Mouse (Mus musculus) CH12.LX (cell line): ENCODE data around the gene Tmco1.

Experiments
- CTCF ChIP-seq, 2 experiments: IDR thresholded peaks in 1 of 2; conservative IDR thresholded peaks in 1 of 2; 2 replicates each; pipeline ENCODE4 v1.5.1; 2011 to 2012; ENCODE audit warnings: low read depth in 2 of 2, low read length in 2 of 2, improper control_type of control experiment in 1 of 2, inconsistent platforms in 1 of 2, mild to moderate bottlenecking in 1 of 2, moderate library complexity in 1 of 2
- ETS1 ChIP-seq: conservative IDR thresholded peaks from 2 replicates; pipeline ENCODE4 v1.6.1; 2012; ENCODE audit warnings: low read depth, mild to moderate bottlenecking, inconsistent platforms, low read length, improper control_type of control experiment, moderate library complexity
- JUND ChIP-seq: conservative IDR thresholded peaks from 2 replicates; pipeline ENCODE4 v1.6.1; 2011; ENCODE audit warnings: low read depth, low read length, improper control_type of control experiment
- MAZ ChIP-seq: IDR thresholded peaks from 2 replicates; pipeline ENCODE4 v1.6.1; 2012; ENCODE audit warnings: low read depth, mild to moderate bottlenecking, inconsistent platforms, low read length, improper control_type of control experiment, moderate library complexity
- NRF1 ChIP-seq: IDR thresholded peaks from 2 replicates; pipeline ENCODE4 v1.6.1; 2014; ENCODE audit warnings: low read depth, mild to moderate bottlenecking, inconsistent platforms, low read length, improper control_type of control experiment, moderate library complexity
- POLR2A ChIP-seq: IDR thresholded peaks from 2 replicates; pipeline ENCODE4 v1.6.1; 2011; ENCODE audit warnings: low read depth, mild to moderate bottlenecking, improper control_type of control experiment, low read length
- SIN3A ChIP-seq: IDR thresholded peaks from 2 replicates; pipeline ENCODE4 v1.6.1; 2012; ENCODE audit warnings: low read length, improper control_type of control experiment, inconsistent platforms
- TCF12 ChIP-seq: IDR thresholded peaks from 2 replicates; pipeline ENCODE4 v1.6.1; 2014; ENCODE audit warnings: low read depth, mild to moderate bottlenecking, inconsistent platforms, low read length, improper control_type of control experiment
- UBTF ChIP-seq: IDR thresholded peaks from 2 replicates; pipeline ENCODE4 v1.6.1; 2012; ENCODE audit warnings: low read depth, mild to moderate bottlenecking, inconsistent platforms, low read length, improper control_type of control experiment, moderate library complexity
- USF2 ChIP-seq: conservative IDR thresholded peaks from 2 replicates; pipeline ENCODE4 v1.6.1; 2011; ENCODE audit warnings: low read depth, low read length, improper control_type of control experiment
- ZMIZ1 ChIP-seq: IDR thresholded peaks from 2 replicates; pipeline ENCODE4 v1.6.1; 2012; ENCODE audit warnings: low read depth, mild to moderate bottlenecking, inconsistent platforms, low read length, improper control_type of control experiment
- ZNF384 ChIP-seq: IDR thresholded peaks from 2 replicates; pipeline ENCODE4 v1.6.1; 2012; ENCODE audit warnings: low read depth, low read length, improper control_type of control experiment, inconsistent platforms

DNA sequence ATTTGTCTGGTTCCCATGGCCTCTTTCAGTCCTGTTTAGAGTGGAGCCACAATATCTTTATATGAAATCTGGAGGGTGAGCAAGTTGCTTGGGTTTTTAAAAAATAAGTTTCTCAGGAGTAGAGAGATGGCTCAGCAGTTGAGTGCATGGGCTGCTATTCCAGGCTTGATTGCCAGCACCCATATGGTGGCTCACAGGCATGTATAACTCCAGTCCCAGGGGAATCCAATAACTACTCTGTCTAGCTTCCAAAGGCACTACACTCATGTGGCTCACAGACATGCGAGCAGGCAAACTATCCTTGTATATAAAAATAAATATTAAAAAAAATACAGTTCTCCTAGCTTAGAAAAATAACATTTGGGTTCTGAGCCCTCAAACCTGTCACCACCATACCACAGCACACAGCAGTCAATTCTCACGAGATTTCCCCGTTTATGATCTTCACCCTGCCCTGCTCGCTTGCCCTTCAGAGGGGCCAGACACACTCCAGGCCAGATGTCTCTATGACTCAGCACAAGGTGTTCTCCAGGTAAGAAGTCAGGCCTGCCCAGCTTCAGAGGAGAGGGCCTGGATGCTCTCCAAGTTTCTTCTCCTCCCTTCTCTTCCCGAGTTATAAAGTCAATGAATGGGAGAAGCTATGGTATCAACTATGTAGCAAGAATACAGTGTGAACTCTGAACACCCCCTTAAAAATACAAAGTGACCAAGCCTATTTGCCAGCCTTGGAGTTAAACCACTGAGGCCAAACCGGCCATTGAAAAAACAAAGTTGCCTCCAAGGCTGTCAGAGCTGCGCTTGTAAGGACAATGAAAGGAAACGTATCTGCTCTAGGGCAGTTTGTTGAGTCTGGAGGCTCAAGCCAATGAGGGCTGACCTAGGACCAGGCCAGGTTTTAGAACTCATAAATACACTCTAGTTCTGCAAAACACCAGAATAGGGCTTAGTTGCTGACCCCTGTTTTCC lies 73.2 kb downstream of the Tmco1 start:
- no peak for TF ChIP-seq TCF12
- TF ChIP-seq ETS1, result no peak
- no peak for TF ChIP-seq ZMIZ1
- TF ChIP-seq CTCF (conservative IDR thresholded peaks at IDR 0.05 in 1 of 2, IDR thresholded peaks at IDR 0.05 in 1 of 2; ENCODE audit: low read depth in 2 of 2, low read length in 2 of 2), result no peak
- no peak for TF ChIP-seq ZNF384
- TF ChIP-seq USF2, result no peak
- no peak for TF ChIP-seq SIN3A
- TF ChIP-seq POLR2A, result no peak
- TF ChIP-seq NRF1, result no peak
- no peak for TF ChIP-seq UBTF
- TF ChIP-seq JUND, result no peak
- TF ChIP-seq MAZ, result no peak
